Mouse (Mus musculus): ENCODE results near the gene Zfp748.

Gene Zfp748

DNA sequence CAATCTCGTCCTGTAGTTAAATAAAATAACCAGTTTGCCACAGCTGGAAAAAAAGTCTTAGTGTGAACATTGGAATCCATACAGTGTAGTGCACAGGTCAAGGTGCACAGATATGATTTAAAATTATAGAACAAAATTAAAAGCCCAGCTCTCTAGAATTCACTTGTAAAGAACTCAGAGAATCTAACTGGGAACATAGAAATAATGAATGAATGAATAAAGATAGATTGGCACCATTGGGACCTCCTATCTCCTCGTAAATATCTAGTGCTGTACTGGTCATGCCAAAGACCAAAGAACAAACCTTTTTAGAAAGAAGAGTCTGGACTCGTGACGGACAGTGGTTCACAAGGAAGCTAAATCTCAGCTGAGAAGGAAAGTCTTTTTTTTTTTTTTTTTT is at the start of gene Zfp748:
Gene Zfp748 (minus strand): TSS at position 101 of the 400 bp plus-strand sequence.
- DNase-seq (ENCODE audit: low read depth, low spot score) = no peak

DNA sequence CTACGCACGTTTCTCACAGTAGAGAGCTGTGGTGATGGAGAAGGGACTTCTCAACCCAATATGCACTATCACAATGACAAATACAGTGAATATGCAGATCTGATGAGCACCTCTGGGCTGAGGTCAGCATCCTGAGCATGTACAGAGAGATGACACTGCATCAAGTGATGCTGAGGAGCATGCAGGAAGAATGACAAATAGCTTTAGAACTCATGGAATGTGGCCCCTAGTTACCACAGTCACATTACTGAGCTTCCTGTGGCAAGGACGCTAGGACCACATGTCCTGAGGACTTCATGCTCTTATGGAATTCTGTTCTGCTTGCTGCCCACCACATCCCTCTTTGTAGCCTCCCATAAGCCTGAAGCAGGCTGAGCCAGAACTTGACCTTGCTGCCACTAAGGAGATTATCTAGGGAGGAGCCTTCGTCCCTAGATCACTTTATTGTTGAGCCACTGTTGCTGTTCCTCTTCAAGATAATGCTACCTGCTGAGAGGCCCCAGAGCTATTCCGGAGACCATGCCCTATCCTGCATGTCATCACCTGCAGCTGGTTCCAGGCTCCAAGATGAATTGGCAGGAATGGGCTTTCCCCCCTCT is 19.1 kb upstream of the Zfp748 start:
- DNase-seq (ENCODE audit: low read depth, low spot score) = no peak

DNA sequence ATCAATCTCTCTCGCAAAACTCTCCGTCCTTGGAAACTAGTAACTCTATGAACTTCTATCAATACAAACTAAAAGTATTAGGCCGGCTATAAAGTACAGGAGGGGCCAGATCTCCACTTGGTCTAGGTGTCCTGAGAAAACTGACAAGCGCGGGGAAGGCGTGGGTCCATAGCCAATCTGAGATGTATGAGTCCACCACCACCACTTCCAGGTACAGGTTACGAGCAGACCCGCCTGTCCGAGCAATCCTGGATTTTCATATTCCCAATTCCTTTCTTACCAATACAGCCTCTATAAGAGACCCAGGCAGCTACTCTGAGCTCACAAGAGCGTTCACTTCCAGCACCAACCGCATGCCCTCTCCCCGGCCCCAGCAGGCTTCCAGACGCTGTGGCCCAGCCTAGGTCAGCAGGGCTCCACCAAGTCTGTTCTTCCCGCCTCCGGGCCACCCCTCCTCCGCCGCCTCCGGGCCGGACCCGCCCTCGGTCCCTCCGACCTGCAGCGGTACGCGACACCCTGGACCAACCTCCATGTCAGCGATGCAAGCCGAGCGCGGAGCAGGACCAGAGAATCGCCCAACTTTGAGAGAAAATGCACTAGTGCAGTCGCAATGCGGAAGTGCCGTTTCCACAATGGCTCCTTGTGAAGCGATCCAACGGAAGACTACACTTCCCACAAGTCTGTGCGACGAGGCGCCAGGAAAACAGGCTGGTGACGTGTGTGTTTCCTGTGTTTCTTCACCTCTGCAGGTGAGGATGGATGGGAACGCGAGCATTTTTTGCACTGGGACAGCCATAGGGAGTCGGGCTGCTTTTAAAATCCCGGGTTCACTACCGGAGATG is 904 bp downstream of the Zfp748 start:
- peak; percentile 94 for DNase-seq (ENCODE audit: low read depth, low spot score)

DNA sequence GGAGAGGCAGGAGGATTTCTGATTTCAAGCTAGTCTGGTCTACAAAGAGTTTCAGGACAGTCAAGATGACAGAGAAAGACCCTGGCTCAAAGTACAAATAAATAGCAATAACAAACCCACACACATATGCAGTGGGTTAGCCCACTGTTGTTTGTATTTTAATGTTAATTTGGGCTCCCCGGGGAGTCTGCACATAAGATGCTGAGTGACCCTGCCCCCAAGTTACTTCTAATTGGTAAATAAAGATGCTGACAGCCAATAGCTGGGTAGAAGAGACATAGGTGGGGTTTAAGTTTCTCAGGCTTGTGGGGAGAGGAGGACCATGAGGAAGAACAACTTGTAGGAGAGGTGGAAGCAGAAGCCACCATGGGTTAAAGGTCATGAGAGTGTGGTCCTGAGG is 7.7 kb downstream of the Zfp748 start:
- no peak for DNase-seq (ENCODE audit: low read depth, low spot score)

GRCm38 (mm10) chr13:67527049-67527730 is 26.4 kb downstream of the Zfp748 start:
- DNase-seq (ENCODE audit: low read depth, low spot score) = no peak

GRCm38 (mm10) chr13:67525753-67526410 is 27.7 kb downstream of the Zfp748 start, which contains the start of the genes Gm26965 and Zfp87:
Gm26965 (minus strand) TSS chr13:67526151.
Zfp87 (minus strand) TSS chr13:67526177.
- peak; percentile 96 for DNase-seq (ENCODE audit: low read depth, low spot score)

DNA sequence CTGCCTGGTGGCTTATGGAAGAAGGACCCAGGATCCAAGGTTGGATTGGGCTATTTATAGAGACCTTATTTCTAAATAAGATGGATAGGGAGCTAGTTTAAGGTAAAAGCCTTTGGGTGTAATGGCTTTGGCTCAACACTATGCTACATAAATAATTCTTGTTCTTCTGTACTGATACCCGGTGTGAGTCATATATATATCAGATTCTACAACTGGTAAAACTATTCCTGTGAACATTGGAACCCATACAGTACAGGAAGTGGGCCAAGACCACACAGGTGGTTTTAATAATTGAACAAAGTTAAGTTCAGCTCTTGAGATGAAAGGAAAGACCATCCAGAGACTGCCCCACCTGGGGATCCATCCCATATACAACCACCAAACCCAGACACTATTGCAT is 52.7 kb downstream of the Zfp748 start:
- DNase-seq (ENCODE audit: low read depth, low spot score) = no peak

- DNase-seq (ENCODE audit: low read depth, low spot score) = peak; percentile 94
Measured at GRCm38 (mm10) chr13:67500084-67500719, 53.4 kb downstream of the Zfp748 start, which contains the start of gene Zfp58. Zfp58 (minus strand) TSS chr13:67500555.

GRCm38 (mm10) chr13:67495631-67496030 is 58.0 kb downstream of the Zfp748 start:
- no peak for DNase-seq (ENCODE audit: low read depth, low spot score)

Data from telencephalon, adult 2 months (tissue).